Mouse (Mus musculus): ENCODE results near the gene Ticrr. TPM values are rescaled to one million over a fixed set of nuclear protein-coding genes. Genes with fewer than 3 reads are reported as not detected.

Gene Ticrr
- total RNA-seq, 1 experiment from 2014 or later: 1.6 TPM

DNA sequence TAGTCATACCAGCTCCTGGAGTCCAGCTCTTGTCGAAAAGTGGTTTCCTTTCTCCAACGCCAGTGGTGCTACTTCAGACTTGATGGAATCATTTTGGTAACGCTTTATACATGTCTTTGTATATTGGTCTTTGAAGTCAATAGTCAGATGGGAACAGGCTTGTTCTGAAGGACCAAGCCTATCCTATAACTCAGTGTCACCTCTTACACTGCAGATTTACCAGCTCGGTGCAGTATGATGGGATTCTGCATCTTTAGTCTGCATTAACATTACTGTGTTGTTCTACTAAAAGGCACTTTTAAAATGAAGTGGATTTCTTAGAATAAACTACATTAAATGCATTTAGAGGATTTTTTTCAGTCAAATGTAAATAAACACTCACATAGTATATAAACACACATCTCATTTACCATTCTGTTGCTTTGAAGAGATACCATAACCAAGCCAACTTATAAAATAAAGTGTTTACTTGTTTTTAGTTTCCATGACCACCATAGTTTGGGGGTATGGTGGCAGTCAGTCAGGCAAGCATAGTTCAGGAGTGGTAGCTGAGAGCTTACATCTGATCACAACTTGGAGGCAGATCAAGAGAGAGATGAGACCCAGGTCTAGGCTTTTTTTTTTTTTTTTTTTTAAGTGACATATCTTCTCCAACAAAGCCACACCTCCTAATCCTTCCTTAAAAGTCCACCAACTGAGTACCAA, 11.1 kb downstream of the Ticrr start:
- no peak for ATAC-seq (ENCODE audit: extremely low read depth, insufficient number of reproducible peaks, low FRiP score, poor library complexity, severe bottlenecking)

DNA sequence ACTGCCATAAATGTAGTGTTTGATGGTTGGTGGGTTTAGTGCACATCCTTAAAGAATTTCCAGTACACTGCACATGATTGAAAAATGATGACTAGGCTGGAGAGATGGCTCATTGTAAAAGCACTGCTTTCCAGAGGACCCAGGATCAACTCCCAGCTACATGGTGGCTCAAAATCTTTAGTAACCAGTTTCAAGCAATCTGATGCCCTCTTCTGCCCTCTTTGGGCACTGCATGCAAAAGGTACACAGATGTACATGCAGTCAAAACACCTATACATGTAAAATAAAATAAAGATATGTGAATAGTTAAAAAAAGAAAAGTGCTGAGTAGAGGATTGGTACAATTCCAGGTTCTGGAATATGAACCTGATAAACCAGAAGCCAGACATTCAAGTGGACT, 19.2 kb downstream of the Ticrr start:
- ATAC-seq (ENCODE audit: extremely low read depth, insufficient number of reproducible peaks, low FRiP score, poor library complexity, severe bottlenecking): no peak

DNA sequence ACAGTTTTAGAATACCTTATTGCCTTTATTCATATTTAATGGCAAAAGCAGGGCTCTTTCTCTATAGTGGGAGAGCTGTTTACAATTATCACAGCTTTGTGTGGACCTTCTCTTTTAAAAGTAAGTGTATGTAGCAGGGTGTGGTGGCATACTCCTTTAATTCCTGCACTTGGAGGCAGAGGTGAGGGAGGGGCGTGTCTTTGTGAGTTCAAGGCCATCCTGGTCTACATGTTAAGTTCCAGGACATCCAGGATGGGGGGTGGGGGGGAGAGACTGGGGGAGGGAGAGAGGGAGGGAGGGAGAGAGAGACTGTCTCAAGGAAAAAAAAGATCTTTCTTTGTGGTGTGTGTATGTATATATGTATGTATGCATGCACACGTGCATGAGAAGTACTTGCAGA, 20.2 kb downstream of the Ticrr start:
- ATAC-seq (ENCODE audit: extremely low read depth, insufficient number of reproducible peaks, low FRiP score, poor library complexity, severe bottlenecking): no peak

DNA sequence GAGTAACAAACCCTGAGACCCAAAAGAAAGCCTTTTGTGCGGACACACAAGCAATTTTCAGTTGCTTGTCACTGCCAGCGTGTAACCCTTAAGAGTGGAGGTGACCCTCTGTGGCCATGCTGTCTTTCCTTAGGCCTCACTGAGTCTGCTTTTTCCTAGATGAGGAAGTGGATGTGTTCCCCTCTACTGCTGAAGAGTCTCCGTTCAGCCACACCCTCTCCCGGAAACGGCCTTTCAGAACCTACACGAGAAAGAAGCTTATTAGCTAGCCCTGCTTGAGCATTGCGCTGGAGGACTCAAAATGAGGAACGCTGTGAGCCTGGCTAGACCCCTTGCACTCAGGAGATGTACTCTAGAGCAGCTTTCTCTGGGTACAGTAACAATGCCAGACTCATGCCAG, 36.5 kb downstream of the Ticrr start:
- ATAC-seq (ENCODE audit: extremely low read depth, insufficient number of reproducible peaks, low FRiP score, poor library complexity, severe bottlenecking): no peak

DNA sequence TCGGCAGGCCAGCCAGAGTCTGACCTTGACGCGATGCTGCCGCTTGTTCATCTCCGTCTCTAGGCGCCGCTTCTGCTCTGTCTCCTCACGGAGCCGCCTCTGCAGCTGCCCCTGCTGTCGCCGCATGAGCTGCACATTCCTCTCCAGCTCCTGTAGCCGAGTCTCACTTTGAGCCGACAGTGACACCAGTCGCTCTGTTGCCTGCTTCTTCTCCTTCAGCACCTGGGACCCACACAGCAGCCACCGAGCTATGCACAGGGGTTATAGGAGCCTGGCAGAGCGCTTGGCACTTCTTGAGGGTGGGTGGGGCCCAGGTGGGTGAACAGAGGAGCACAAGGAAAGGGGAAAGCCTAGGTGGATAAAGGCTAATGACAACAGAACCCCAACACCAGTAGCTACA, 42.8 kb downstream of the Ticrr start:
- ATAC-seq (ENCODE audit: extremely low read depth, insufficient number of reproducible peaks, low FRiP score, poor library complexity, severe bottlenecking): no peak

DNA sequence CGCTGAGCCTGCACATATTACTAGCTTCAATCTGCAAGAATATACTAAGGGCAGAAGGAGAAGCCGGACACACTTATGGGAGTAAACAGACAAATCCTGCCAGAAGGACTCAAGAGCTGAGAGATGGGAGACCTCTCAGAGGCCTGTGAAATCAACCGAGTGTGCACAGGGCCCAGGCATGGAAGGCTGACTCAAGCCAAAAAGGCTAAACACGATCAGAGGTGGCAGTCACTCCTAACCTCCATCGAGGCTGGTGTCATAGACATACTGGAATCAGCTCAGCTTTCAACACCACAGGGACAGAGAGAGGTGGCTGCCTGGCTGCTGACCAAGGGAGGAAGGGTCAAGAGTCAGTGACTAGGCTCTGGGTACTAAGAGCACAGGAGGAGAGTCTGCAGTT, 45.2 kb downstream of the Ticrr start:
- ATAC-seq (ENCODE audit: extremely low read depth, insufficient number of reproducible peaks, low FRiP score, poor library complexity, severe bottlenecking): no peak

DNA sequence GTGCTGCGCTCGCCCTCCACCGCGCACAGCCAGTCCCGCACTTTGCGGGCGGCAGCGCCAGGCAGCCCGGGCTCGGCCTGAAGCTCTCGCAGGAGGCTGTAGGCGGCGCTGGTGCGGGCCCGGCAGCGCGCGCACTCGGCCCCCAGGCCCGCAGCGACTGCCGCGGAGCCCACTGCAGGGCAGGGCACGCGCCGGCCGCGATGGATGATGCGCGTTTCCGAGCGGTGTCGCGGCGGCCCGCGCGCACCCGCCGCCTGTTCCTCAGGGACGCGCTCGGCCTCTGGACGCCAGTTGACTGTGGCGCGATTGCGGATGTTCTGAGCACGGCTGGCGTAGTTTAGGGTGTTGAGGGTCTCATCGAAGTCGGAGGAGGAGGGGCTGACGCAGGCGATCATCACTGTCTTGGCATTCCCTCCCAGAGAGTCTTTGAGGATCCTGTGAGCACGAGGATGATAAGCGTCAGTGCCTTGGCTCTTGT, 50.2 kb downstream of the Ticrr start:
- ATAC-seq (ENCODE audit: extremely low read depth, insufficient number of reproducible peaks, low FRiP score, poor library complexity, severe bottlenecking): no peak

DNA sequence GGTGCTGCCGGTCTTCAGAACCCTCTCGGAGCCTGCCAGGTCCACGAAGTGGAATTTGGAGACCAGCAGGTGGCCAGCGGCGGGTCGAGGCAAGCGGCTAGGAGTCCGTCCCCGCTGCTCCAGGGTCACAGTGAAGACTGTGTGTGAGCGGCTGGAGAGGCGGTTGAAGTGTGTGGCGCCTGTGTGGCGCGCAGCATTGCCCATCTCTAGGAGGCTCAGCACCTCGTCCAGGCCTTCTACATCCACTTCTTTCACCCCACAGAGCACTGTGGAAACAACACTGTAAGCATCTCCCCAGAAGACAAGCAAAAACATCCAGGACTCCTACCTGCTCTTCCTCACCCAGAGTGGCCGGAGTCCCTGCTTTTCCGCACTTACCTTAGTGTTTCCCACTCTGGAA, 50.8 kb downstream of the Ticrr start:
- no peak for ATAC-seq (ENCODE audit: extremely low read depth, insufficient number of reproducible peaks, low FRiP score, poor library complexity, severe bottlenecking)

DNA sequence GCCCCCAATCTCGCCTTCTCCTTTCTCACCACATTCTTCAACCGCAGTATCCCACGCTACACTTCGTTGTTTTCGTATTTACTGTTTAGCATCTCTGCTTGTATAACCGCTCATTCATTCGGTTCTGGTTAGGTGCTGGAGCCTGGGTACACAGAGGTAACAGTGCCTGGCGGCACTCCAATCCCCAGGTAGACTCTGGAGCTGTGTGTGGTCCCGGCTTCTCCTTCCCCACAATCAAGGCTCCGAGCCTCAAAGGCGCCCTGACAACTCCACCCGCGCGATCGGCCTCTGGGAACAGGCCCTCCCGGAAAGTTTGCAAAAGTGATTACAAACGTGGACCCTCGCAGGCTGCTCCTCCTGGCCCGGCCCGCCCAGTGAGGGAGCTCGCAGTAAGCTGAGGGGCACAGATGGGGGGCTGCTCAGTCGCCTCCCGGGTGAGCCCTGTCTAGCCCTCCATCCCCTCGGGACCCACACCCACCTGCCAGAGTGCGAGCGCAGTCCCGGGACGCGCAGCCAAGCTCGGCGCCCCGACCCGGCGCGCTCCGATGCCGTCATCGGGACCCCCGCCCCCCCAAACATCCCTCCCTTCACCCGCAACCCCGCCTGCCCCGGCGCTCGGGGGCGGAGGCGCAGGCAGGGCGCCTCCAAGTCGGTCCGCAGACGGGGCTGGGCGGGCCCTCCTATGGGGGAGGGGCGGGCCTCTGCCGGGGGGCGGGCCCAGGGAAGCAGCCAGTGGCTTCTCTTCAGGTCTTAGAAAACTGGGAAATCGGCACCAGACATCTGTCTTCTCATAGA, 55.4 kb downstream of the Ticrr start, which contains the start of gene Kif7:
Gene Kif7, minus strand, starts transcription at position 534 of the 795 bp plus-strand sequence.
- ATAC-seq (ENCODE audit: extremely low read depth, insufficient number of reproducible peaks, low FRiP score, poor library complexity, severe bottlenecking): no peak

DNA sequence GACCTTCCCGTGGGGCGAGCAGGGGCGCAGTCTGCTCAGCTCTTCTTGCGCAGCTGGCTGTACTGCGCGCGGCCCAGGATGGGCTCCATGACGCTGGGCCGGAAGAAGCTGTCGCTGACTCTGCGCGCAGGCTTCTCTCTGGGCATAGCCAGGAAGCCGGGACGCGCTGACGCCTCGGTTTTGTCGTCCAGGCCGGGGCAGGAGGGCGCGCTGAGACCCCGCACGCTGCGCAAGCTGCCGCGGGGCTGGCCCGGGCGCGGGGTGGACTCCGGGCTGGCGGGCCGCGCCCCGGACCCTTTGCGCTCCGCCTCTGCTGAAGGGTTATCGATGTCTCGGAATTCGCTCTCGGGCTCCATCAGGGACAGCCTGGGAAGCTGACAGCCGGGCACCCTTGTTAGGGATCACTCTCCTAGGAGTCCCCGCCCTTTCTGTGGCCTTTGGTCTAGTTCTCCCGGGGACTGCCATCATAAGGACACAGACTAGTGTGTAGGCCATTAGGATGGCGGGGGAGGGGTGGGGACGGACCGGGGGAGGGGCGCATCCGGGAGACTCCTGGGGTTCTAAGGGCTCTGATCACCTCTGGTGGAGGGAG, 61.5 kb downstream of the Ticrr start:
- ATAC-seq (ENCODE audit: extremely low read depth, insufficient number of reproducible peaks, low FRiP score, poor library complexity, severe bottlenecking): no peak

DNA sequence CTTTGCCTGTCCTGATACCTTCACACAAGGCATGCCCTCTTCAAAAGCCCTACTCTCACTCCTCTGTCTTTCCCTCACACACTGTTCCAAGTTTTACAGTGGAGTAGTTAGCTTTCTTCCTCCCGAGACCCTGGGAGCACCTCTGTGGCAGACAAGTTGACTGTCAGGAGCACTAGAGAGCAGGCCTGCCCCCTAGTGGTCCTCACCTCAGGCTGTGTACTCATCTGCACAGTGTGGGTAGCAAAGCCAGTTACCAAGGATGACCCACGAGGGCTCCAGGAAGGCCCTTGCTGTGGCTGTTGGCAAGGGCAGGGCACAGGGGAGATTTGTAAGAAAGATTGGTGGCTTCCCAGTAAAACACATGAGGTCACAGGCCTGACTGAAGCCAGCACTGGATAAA, 67.1 kb downstream of the Ticrr start:
- no peak for ATAC-seq (ENCODE audit: extremely low read depth, insufficient number of reproducible peaks, low FRiP score, poor library complexity, severe bottlenecking)

DNA sequence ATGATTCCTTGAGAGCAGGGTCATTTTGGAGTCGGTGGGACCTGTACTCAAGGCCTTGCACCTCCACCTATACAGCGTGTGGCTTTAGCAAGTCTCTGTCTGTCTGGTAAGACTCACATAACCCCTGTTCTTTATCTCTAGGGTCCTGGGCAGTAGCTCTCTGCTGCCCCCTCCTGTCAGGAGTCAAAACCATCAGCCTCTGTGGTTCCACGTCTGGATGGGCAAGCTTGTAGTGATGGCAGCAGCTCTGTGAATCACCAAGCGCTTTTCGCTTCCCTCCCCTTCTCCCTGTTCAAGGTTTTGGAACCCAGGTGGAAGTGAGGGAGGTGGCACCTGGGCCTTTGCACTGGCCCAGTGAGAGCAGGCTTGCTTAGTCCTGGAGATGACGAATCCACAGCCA, 68.2 kb downstream of the Ticrr start:
- ATAC-seq (ENCODE audit: extremely low read depth, insufficient number of reproducible peaks, low FRiP score, poor library complexity, severe bottlenecking): no peak

DNA sequence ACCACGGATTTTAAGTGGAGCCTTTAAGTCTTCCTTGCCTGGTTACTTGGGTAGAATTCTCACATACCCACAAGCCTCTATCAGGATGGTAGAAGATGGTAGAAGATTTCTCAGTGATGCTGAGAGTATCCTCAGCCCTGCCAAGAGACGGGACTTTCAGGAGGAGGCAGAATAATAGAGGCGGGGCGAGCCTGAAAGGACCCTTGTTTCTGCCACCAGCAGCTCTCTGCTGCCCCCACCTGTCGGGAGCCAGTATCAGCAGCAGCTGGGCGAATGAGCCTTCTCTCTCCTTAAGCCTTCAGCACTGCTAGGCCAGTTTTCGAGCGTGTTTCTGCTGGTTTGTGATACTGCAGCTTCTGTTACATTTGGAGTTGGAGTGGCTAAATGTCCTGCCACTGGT, 69.2 kb downstream of the Ticrr start:
- no peak for ATAC-seq (ENCODE audit: extremely low read depth, insufficient number of reproducible peaks, low FRiP score, poor library complexity, severe bottlenecking)

DNA sequence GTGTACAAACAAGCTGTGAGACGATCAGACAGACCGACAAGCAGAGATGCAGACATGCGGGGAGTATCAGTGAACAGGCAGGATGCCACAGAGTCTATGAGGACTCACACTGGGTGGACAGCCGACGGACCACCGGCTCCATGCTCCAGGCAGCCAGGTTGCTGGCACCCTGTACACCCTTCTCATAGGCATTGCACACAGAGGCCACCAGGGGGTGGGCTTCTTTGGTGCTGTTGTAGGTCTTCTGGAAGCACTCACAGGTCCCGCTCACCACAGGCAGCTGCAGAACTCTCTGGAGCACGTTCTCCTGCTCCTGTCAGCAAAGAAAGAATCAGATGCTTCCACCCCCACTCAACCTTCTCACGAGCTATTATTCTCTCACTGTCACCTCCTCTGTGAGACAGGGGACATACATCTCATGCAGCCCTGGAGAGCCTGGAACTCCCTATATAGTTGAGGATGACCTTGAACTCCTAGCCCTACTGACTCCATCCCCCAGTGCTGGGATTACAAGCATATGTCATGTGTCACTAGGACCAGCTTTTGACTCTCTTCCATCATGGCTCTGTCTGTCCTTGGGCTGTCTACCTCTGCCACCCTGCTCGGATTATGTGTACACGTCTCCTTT, 69.9 kb downstream of the Ticrr start:
- no peak for ATAC-seq (ENCODE audit: extremely low read depth, insufficient number of reproducible peaks, low FRiP score, poor library complexity, severe bottlenecking)

DNA sequence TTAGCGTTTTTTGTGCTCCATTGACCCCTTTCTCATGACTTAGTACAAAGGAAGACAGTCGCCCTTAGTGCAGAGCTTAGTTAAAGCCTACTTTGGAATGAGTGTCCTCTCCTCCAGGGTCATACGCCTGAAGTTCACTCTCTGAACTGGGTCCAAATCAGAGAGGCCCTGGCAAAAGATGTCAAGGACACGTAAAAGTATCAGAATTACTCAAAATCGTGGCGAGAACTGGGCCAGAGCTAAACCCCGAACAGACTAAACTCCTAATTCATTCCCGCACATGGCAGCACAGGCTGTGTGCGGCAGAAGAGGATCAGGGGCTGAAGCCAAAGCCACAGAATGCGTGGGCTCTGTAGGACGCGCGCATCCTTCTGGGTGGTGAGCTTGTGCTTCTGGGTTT, 71.4 kb downstream of the Ticrr start:
- ATAC-seq (ENCODE audit: extremely low read depth, insufficient number of reproducible peaks, low FRiP score, poor library complexity, severe bottlenecking): no peak

DNA sequence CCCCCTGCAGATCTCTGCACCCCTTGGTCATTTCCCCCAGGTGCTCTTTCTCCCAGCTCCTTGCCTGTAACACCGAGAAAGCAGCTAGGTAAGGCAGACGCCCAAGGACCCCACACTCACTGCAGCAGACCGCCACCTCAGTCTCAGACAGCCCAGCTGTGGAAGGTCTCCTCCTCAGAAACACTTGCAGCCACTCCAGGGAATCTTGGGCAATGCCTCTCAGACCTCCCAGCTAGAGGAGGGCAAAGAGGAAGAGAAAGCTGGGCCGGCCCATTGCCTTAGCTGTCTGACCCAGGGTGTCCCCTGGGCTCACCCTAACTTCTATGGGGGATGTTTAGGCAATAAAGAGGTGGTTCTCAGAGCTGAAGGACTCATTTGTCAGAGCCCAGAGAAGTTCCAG, 72.6 kb downstream of the Ticrr start, which contains the start of gene Plin1:
Gene Plin1, minus strand, starts transcription at position 282 of the 400 bp plus-strand sequence.
- ATAC-seq (ENCODE audit: extremely low read depth, insufficient number of reproducible peaks, low FRiP score, poor library complexity, severe bottlenecking): no peak

DNA sequence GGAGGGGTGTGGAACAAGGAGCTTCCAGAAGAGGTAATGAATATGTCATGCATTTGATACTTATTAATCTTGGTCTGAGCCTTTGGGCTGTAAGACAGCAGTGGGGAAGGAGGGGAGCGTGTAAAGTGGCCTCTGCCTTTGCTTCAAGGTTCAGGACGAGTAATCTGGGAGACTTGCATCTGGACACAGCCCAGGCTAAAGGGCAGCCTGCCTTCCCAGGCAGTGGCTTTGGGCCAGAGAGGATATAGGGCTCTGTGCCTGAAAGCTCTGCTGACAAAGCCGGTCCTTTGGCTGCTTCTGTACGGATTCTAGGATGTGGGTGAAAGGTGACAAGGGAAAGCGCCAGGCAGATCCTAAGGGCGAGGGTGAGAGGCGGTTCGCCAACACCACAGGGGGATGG, 74.6 kb downstream of the Ticrr start:
- no peak for ATAC-seq (ENCODE audit: extremely low read depth, insufficient number of reproducible peaks, low FRiP score, poor library complexity, severe bottlenecking)

DNA sequence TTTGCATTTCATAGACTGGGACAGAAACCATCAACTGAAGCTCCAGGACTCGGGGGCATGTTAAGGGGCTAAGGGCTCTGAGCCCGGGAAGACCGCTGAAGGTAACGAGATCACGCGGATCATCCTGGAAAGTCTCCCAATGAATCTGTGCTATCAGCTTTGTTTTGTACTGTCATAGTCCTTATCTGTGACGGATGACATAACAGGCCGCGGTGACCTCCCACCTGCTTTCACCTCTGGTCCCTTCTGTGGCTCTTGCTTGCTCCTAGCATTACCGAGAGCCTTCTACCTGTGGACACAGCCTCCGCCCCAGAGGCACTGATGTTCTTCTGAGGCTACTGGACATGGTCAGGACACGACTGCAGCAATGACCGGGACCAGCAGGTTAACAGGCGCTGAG, 76.5 kb downstream of the Ticrr start:
- no peak for ATAC-seq (ENCODE audit: extremely low read depth, insufficient number of reproducible peaks, low FRiP score, poor library complexity, severe bottlenecking)

DNA sequence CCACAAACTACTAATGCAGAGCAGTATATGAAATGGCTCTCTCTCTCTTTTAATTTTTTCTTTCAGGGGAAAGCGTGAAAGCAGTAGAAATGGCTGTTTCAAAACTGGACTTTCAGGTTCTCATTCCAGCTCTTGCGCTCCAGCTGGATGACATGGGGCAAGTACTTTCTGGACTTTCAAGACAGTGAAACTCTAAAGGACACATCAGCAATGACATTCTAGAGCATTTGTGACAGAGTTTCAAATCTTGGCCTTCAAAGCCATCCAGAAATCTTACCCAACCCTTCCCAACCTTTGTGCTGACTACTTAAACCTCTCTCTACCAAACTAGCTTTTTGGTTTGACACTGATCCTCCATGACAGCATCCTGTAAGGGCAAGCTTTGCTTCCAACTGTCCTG, 78.9 kb downstream of the Ticrr start:
- ATAC-seq (ENCODE audit: extremely low read depth, insufficient number of reproducible peaks, low FRiP score, poor library complexity, severe bottlenecking): no peak

DNA sequence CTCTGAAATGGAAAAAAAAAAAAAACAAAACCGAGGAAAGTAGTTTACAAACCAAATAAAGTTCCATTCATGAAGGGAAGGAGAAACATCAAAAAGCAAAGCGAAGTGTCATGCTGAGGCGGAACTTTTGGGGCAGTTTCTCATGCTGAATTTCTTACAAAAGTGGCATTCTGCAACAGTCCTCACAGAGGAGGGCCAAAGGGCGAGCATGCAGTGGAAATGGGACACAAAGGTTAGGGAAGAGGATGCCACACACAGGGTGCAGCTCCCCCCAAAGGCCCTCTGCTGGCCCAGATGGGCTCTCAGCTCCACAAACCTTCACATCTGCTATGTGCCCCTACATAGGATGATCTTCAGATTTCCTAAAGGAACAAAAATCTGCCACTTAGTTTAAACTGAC, 80.3 kb downstream of the Ticrr start:
- no peak for ATAC-seq (ENCODE audit: extremely low read depth, insufficient number of reproducible peaks, low FRiP score, poor library complexity, severe bottlenecking)
